In the genomic region with DNA sequence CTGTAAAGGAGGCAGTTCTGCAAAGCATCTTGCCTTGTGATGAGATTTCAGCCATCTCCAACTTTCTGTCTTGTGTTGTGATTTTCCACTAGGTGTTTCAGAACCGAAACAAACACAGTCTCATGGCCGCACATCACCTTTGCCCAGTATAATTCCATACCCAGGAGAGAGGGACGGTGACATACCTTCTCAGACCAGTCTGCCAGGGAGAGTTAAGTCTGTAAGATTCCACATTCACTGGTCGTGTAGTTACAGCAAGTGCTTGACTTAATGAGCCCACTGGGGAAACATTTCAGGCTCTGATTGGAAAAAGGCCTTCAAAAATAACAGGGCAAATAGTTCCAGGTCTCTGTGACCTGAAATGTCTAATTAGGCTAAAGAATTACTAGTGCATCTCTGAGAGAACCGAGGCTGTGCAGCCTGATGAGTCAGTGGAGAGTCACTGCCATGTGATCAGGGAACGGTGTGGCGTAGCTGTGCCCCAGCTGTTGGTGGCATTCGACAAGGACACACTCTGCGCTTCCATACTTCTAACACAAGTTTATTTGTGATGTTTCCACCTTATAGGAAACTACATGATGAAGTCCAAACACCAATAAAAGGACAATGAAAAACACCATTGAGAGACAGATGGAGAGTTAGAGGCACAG, we compare ENCODE assay signal across 10 mouse cellular contexts. TPM values are rescaled to one million over a fixed set of nuclear protein-coding genes. Genes with fewer than 3 reads are reported as not detected.
A peak's percentile ranks its signal among the peaks of the same experiment; 100 is the strongest.
DNase-seq lines count a peak whose midpoint lies in the region; ATAC-seq and TF ChIP-seq lines count a peak whose summit lies in the region.
"Had no signal": no experiment of that assay in that cellular context is flagged by ENCODE, and none has a peak within 500 bp of the region (broad histone marks: within the 10 kb centered on the region; RNA-seq: fewer than 3 reads in every experiment).

No protein-coding gene starts in this region.

- no peaks in the 10 kb centered on the region for H3K27me3 ChIP-seq in hindbrain, embryonic 12.5 days
- H3K27me3 ChIP-seq in hindbrain, embryonic 16.5 days (replicated peaks; ENCODE audit: control insufficient read depth, insufficient read depth, low read length), result no peaks in the 10 kb centered on the region
- no peaks in the 10 kb centered on the region for H3K27me3 ChIP-seq in Patski
- H3K27me3 ChIP-seq in forebrain, embryonic 14.5 days (replicated peaks; ENCODE audit: control insufficient read depth, insufficient read depth, low read length), result no peaks in the 10 kb centered on the region
- no peaks in the 10 kb centered on the region for H3K27me3 ChIP-seq in midbrain, embryonic 15.5 days (replicated peaks)
- H3K27me3 ChIP-seq: liver, embryonic 12.5 days had no signal

- H3K36me3 ChIP-seq in hindbrain, embryonic 12.5 days, result no peaks in the 10 kb centered on the region
- no peaks in the 10 kb centered on the region for H3K36me3 ChIP-seq in hindbrain, embryonic 16.5 days (ENCODE audit: control insufficient read depth, insufficient read depth, low read length)
- no peaks in the 10 kb centered on the region for H3K36me3 ChIP-seq in forebrain, embryonic 14.5 days (ENCODE audit: control insufficient read depth, insufficient read depth, low read length)
- H3K36me3 ChIP-seq in midbrain, embryonic 15.5 days (replicated peaks), result no peaks in the 10 kb centered on the region
- H3K36me3 ChIP-seq: liver, embryonic 12.5 days had no signal

- intact Hi-C loops in gastrocnemius, postnatal 14 days (cut with DNase I; ENCODE audit: low total_unique reads), result loop anchor here (2.0 kb wide), 1 partner anchor 134 kb away; no protein-coding TSS in a partner anchor

- POLR2A ChIA-PET in Patski (lab: Charles Lee), result interaction anchor here (1.2 kb wide), 1 partner anchor 135 kb away, joined by 3 read pairs; no protein-coding TSS in a partner anchor

- CTCF ChIA-PET in Patski (lab: Charles Lee), result interaction anchor here (0.9 to 4.9 kb wide), 21 partner anchors 9 to 179 kb away, joined by 3 to 114 read pairs (median 5); a partner anchor contains a TSS

- H3K9me3 ChIP-seq in hindbrain, embryonic 12.5 days (replicated peaks), result no peaks in the 10 kb centered on the region
- no peaks in the 10 kb centered on the region for H3K9me3 ChIP-seq in hindbrain, embryonic 16.5 days (ENCODE audit: control insufficient read depth, low read length)
- H3K9me3 ChIP-seq in forebrain, embryonic 14.5 days (replicated peaks; ENCODE audit: control insufficient read depth, low read length), result no peaks in the 10 kb centered on the region
- no peaks in the 10 kb centered on the region for H3K9me3 ChIP-seq in midbrain, embryonic 15.5 days
- H3K9me3 ChIP-seq: liver, embryonic 12.5 days had no signal

- in situ Hi-C loops in Patski (cut with MboI; ENCODE audit: low pct_unique_long_range_greater_than_20kb), result loop anchor here (25.0 kb wide), 1 partner anchor 321 kb away; no protein-coding TSS in a partner anchor

- H3K4me2 ChIP-seq in hindbrain, embryonic 12.5 days (replicated peaks), result no peak overlapping the region
- H3K4me2 ChIP-seq in hindbrain, embryonic 16.5 days (ENCODE audit: low read length), result no peak overlapping the region
- no peak overlapping the region for H3K4me2 ChIP-seq in forebrain, embryonic 14.5 days (ENCODE audit: low read length)
- no peak overlapping the region for H3K4me2 ChIP-seq in midbrain, embryonic 15.5 days
- H3K4me2 ChIP-seq: liver, embryonic 12.5 days had no signal

- peak; percentile 78 for ATAC-seq in hindbrain, embryonic 12.5 days (ENCODE audit: low FRiP score)
- no peak; the same call in 1 of the 2 replicates for ATAC-seq in hindbrain, embryonic 16.5 days
- ATAC-seq in Patski, result peak; percentile 92
- peak; percentile 45; the same call in 1 of the 2 replicates for ATAC-seq in forebrain, embryonic 14.5 days
- ATAC-seq in midbrain, embryonic 15.5 days (replicated peaks), result peak; percentile 67

- H3K9ac ChIP-seq in hindbrain, embryonic 12.5 days, result no peak overlapping the region
- H3K9ac ChIP-seq in hindbrain, embryonic 16.5 days (ENCODE audit: low read depth, low read length), result no peak overlapping the region
- H3K9ac ChIP-seq in forebrain, embryonic 14.5 days (ENCODE audit: low read length), result 0 out of 2 replicates have a peak overlapping the region, but pooled peaks have one; percentile 17
- no peak overlapping the region for H3K9ac ChIP-seq in midbrain, embryonic 15.5 days
- H3K9ac ChIP-seq: liver, embryonic 12.5 days had no signal

- no peaks in the 10 kb centered on the region for H3K4me1 ChIP-seq in hindbrain, embryonic 12.5 days
- no peaks in the 10 kb centered on the region for H3K4me1 ChIP-seq in hindbrain, embryonic 16.5 days (ENCODE audit: control insufficient read depth, insufficient read depth, low read depth, low read length)
- H3K4me1 ChIP-seq in forebrain, embryonic 14.5 days (ENCODE audit: control insufficient read depth, insufficient read depth, low read length), result no peaks in the 10 kb centered on the region
- H3K4me1 ChIP-seq in midbrain, embryonic 15.5 days, result no peaks in the 10 kb centered on the region

- peak; percentile 46 for DNase-seq in Patski (ENCODE audit: low read depth, low spot score)
- DNase-seq in forebrain, embryonic 14.5 days (ENCODE audit: low spot score), result no peak
- DNase-seq in urinary bladder, adult 2 months (ENCODE audit: low spot score), result no peak
- DNase-seq in ovary, adult 18-20 months (ENCODE audit: low spot score), result no peak
- DNase-seq in gastrocnemius, postnatal 14 days, result no peak

- no peak overlapping the region for H3K27ac ChIP-seq in hindbrain, embryonic 12.5 days
- no peak overlapping the region for H3K27ac ChIP-seq in hindbrain, embryonic 16.5 days (ENCODE audit: low read depth, low read length)
- no peak overlapping the region for H3K27ac ChIP-seq in forebrain, embryonic 14.5 days (ENCODE audit: low read depth, low read length)
- no peak overlapping the region for H3K27ac ChIP-seq in midbrain, embryonic 15.5 days
- H3K27ac ChIP-seq: heart, adult 2 months; liver, embryonic 12.5 days had no signal

- H3K4me3 ChIP-seq in hindbrain, embryonic 12.5 days, result no peak overlapping the region
- no peak overlapping the region for H3K4me3 ChIP-seq in hindbrain, embryonic 16.5 days (ENCODE audit: low read length)
- H3K4me3 ChIP-seq in forebrain, embryonic 14.5 days (ENCODE audit: low read depth, low read length), result no peak overlapping the region
- no peak overlapping the region for H3K4me3 ChIP-seq in midbrain, embryonic 15.5 days
- H3K4me3 ChIP-seq: heart, adult 2 months; liver, embryonic 12.5 days had no signal

- WGBS in hindbrain, embryonic 12.5 days, result 82% methylated on average over 9 of the region's 9 CpGs
- WGBS in hindbrain, embryonic 16.5 days, result 74% methylated on average over 9 of the region's 9 CpGs
- 79% methylated on average over 9 of the region's 9 CpGs for WGBS in forebrain, embryonic 14.5 days
- WGBS in midbrain, embryonic 15.5 days, result 77% methylated on average over 9 of the region's 9 CpGs

- no peak for TF ChIP-seq CTCF in Patski (IDR thresholded peaks at IDR 0.05)

RNA-seq across cellular contexts. Expression of a gene that starts 43.9 kb away (rescaled TPM):
- polyA plus RNA-seq in hindbrain, embryonic 12.5 days (2016; fragmentation: Nextera tagmentation; extraction: Ambion mirVana), result 2.0 and 3.3 TPM in 2 replicates
- polyA plus RNA-seq in hindbrain, embryonic 16.5 days (2015; fragmentation: Nextera tagmentation; extraction: Ambion mirVana), result 2.2 and 2.3 TPM in 2 replicates
- 5.1 TPM for polyA plus RNA-seq in Patski (2021)
- 2.5 and 2.8 TPM in 2 replicates for polyA plus RNA-seq in forebrain, embryonic 14.5 days (2014; fragmentation: Nextera tagmentation; extraction: Ambion mirVana)
- 0.87 and 0.96 TPM in 2 replicates for polyA plus RNA-seq in midbrain, embryonic 15.5 days (2015; fragmentation: Nextera tagmentation; extraction: Ambion mirVana)
- 0.32 and 0.50 TPM in 2 replicates for polyA plus RNA-seq in urinary bladder, adult 2 months (2012; rRNA removed)
- total RNA-seq in gastrocnemius, postnatal 14 days (2021), result 1 to 10 TPM; 1.0 to 1.9 TPM
